Mouse (Mus musculus) limb, embryonic 12.5 days (tissue): ENCODE data around the gene Zfp385c. TPM values are rescaled to one million over a fixed set of nuclear protein-coding genes. Genes with fewer than 3 reads are reported as not detected.
A peak's percentile ranks its signal among the peaks of the same experiment; 100 is the strongest.
"Not testable (repeated sequence)": the region's sequence is repeated elsewhere in the genome, so short reads cannot be mapped to it uniquely, and the experiment has no call there.

Experiments used
- ATAC-seq: fragments of 200-750 bp; cut with Nextera tagmentation; 2 replicates; pipeline ENCODE4 v1.8.0; 2017; ENCODE audit warnings: low read depth, moderate TSS enrichment; ENCODE audit not compliant: insufficient number of reproducible peaks, insufficient read depth, low FRiP score, low TSS enrichment
- H3K27ac ChIP-seq: fragments of 300-500 bp; sonication (generic); 2 replicates; pipeline ENCODE4 v1.5.1; 2016; ENCODE audit warnings: mild to moderate bottlenecking, moderate library complexity
- H3K27me3 ChIP-seq: fragments of 300-500 bp; sonication (generic); 2 replicates; pipeline ENCODE4 v1.6.1; 2016; ENCODE audit warnings: mild to moderate bottlenecking, moderate library complexity
- H3K36me3 ChIP-seq: fragments of 300-500 bp; sonication (generic); 2 replicates; pipeline ENCODE4 v1.6.1; 2016; ENCODE audit warnings: mild to moderate bottlenecking, moderate library complexity
- H3K4me1 ChIP-seq: fragments of 300-500 bp; sonication (generic); replicated peaks from 2 replicates; pipeline ENCODE4 v1.6.1; 2016
- H3K4me2 ChIP-seq: fragments of 300-500 bp; sonication (generic); 2 replicates; pipeline ENCODE4 v1.6.1; 2016; ENCODE audit warnings: mild to moderate bottlenecking, moderate library complexity
- H3K4me3 ChIP-seq: fragments of 300-500 bp; sonication (generic); replicated peaks from 2 replicates; pipeline ENCODE4 v1.5.1; 2016; ENCODE audit warnings: mild to moderate bottlenecking
- H3K9ac ChIP-seq: fragments of 300-500 bp; sonication (generic); replicated peaks from 2 replicates; pipeline ENCODE4 v1.6.1; 2016; ENCODE audit warnings: mild to moderate bottlenecking, moderate library complexity
- H3K9me3 ChIP-seq: fragments of 300-500 bp; sonication (generic); 2 replicates; pipeline ENCODE4 v1.6.1; 2016; ENCODE audit warnings: mild to moderate bottlenecking, moderate library complexity
- WGBS: fragments of 180-500 bp; shearing (Covaris S2); methylation state at CpG from one replicate; pipeline ENCODE4 v1.1.7; 2016; 5-methylcytosine and 5-hydroxymethylcytosine counted together
- polyA plus RNA-seq: library from polyadenylated mRNA; unstranded; fragments of >200 nt; fragmentation: Nextera tagmentation; extraction: Ambion mirVana; gene quantifications from 2 replicates; pipeline ENCODE4 v1.2.1, GENCODE M21; 2016

Gene Zfp385c
- polyA plus RNA-seq, 1 experiment from 2014 or later, result 0.70 TPM

- H3K9me3 ChIP-seq, result no peaks in the 10 kb centered on the region
- WGBS, result 91% methylated on average over 23 of the region's 23 CpGs
- no peak overlapping the region for H3K9ac ChIP-seq
- H3K27me3 ChIP-seq, result peaks cover 9% of the 10 kb centered on the region; the same call in 1 of the 2 replicates
- no peak for ATAC-seq
- H3K36me3 ChIP-seq, result peaks cover 36% of the 10 kb centered on the region
- no peak overlapping the region for H3K27ac ChIP-seq
- peaks cover 18% of the 10 kb centered on the region for H3K4me1 ChIP-seq
- no peak overlapping the region for H3K4me3 ChIP-seq
- H3K4me2 ChIP-seq, result no peak overlapping the region
These were observed 66.2 kb downstream of the Zfp385c start for GRCm38 (mm10) chr11:100625754-100626700.

GRCm38 (mm10) chr11:100623867-100624266 lies 68.4 kb downstream of the Zfp385c start:
- H3K9ac ChIP-seq, result no peak overlapping the region
- H3K4me1 ChIP-seq, result peaks cover 19% of the 10 kb centered on the region
- no peak for ATAC-seq
- no peaks in the 10 kb centered on the region for H3K27me3 ChIP-seq
- H3K4me2 ChIP-seq, result peak overlapping the region; percentile 67
- H3K9me3 ChIP-seq, result no peaks in the 10 kb centered on the region
- WGBS, result 47% methylated on average over 5 of the region's 5 CpGs
- peak overlapping the region; percentile 77 for H3K4me3 ChIP-seq
- no peak overlapping the region for H3K27ac ChIP-seq
- peaks cover 36% of the 10 kb centered on the region for H3K36me3 ChIP-seq

- H3K27ac ChIP-seq, result peak overlapping the region; percentile 83
These were observed 69.5 kb downstream of the Zfp385c start for GRCm38 (mm10) chr11:100622714-100623113.

GRCm38 (mm10) chr11:100619982-100620381 lies 72.3 kb downstream of the Zfp385c start, which contains the start of gene Dnajc7:
Dnajc7 (minus strand) TSS chr11:100620168.
- no peaks in the 10 kb centered on the region for H3K27me3 ChIP-seq
- H3K4me1 ChIP-seq, result peaks cover 28% of the 10 kb centered on the region
- H3K4me3 ChIP-seq, result peak within 1 kb of the TSS; percentile 92
- H3K4me2 ChIP-seq, result peak within 1 kb of the TSS; percentile 86
- H3K9me3 ChIP-seq, result no peaks in the 10 kb centered on the region
- WGBS, result 2% methylated on average over 11 of the region's 11 CpGs
- H3K27ac ChIP-seq, result peak within 1 kb of the TSS; percentile 93
- peak within 1 kb of the TSS; percentile 89 for H3K9ac ChIP-seq
- H3K36me3 ChIP-seq, result peaks cover 19% of the 10 kb centered on the region
- no peak for ATAC-seq

More at GRCm38 (mm10) chr11:100622714-100623113, 69.5 kb downstream of the Zfp385c start:
- Histone ChIP-seq H3K27me3 (no peaks in the 10 kb centered on the region), H3K9ac (peak overlapping the region; percentile 78), H3K4me3 (peak overlapping the region; percentile 77), H3K9me3 (no peaks in the 10 kb centered on the region), H3K4me1 (peaks cover 25% of the 10 kb centered on the region), H3K36me3 (peaks cover 36% of the 10 kb centered on the region), H3K4me2 (peak overlapping the region; percentile 67)
- ATAC-seq, result peak; percentile 65
- under 1% methylated on average over 24 of the region's 24 CpGs for WGBS

- Histone ChIP-seq H3K4me3 (peak overlapping the region; percentile 92), H3K27ac (peak overlapping the region; percentile 93), H3K9ac (peak overlapping the region; percentile 89), H3K4me1 (peaks cover 28% of the 10 kb centered on the region), H3K36me3 (peaks cover 15% of the 10 kb centered on the region), H3K9me3 (no peaks in the 10 kb centered on the region), H3K27me3 (no peaks in the 10 kb centered on the region), H3K4me2 (peak overlapping the region; percentile 86)
- under 1% methylated on average over 39 of the region's 40 CpGs for WGBS
- ATAC-seq, result peak; percentile 97
These were observed 72.7 kb downstream of the Zfp385c start for GRCm38 (mm10) chr11:100619485-100619975.

- WGBS, result 1% methylated on average over 35 of the region's 36 CpGs
- Histone ChIP-seq H3K4me1 (peaks cover 25% of the 10 kb centered on the region), H3K27ac (peak within 1 kb of the TSS; percentile 93), H3K9ac (peak within 1 kb of the TSS; percentile 89), H3K9me3 (no peaks in the 10 kb centered on the region), H3K36me3 (peaks cover 10% of the 10 kb centered on the region), H3K27me3 (no peaks in the 10 kb centered on the region), H3K4me3 (peak within 1 kb of the TSS; percentile 92), H3K4me2 (peak within 1 kb of the TSS; percentile 86)
- ATAC-seq, result peak; percentile 69
These were observed 73.3 kb downstream of the Zfp385c start, which contains the start of gene Nkiras2 for GRCm38 (mm10) chr11:100618761-100619484. Nkiras2 (plus strand) TSS chr11:100619244.

GRCm38 (mm10) chr11:100617480-100617879 lies 74.8 kb downstream of the Zfp385c start:
- H3K4me1 ChIP-seq, result peaks cover 18% of the 10 kb centered on the region
- H3K36me3 ChIP-seq, result peaks cover 10% of the 10 kb centered on the region
- H3K9me3 ChIP-seq, result no peaks in the 10 kb centered on the region
- peak overlapping the region; percentile 86 for H3K4me2 ChIP-seq
- no peak for ATAC-seq
- no peak overlapping the region for H3K27ac ChIP-seq
- no peaks in the 10 kb centered on the region for H3K27me3 ChIP-seq
- 85% methylated on average over 4 of the region's 4 CpGs for whole genome bisulfite sequencing
- H3K9ac ChIP-seq, result no peak overlapping the region
- H3K4me3 ChIP-seq, result no peak overlapping the region

GRCm38 (mm10) chr11:100616836-100617235 lies 75.4 kb downstream of the Zfp385c start:
- peaks cover 15% of the 10 kb centered on the region for H3K36me3 ChIP-seq
- not testable (repeated sequence) for H3K9me3 ChIP-seq, H3K27me3 ChIP-seq, ATAC-seq, H3K4me2 ChIP-seq, H3K9ac ChIP-seq, H3K4me3 ChIP-seq, H3K27ac ChIP-seq
- peaks cover 18% of the 10 kb centered on the region for H3K4me1 ChIP-seq
- 89% methylated on average over 7 of the region's 7 CpGs for WGBS

- no peak overlapping the region for H3K4me2 ChIP-seq
- H3K4me3 ChIP-seq, result no peak overlapping the region
- no peak overlapping the region for H3K9ac ChIP-seq
- no peak overlapping the region for H3K27ac ChIP-seq
- no peaks in the 10 kb centered on the region for H3K9me3 ChIP-seq
- peaks cover 18% of the 10 kb centered on the region for H3K4me1 ChIP-seq
- H3K27me3 ChIP-seq, result no peaks in the 10 kb centered on the region
- no peak for ATAC-seq
- WGBS, result 91% methylated on average over 5 of the region's 5 CpGs
- peaks cover 20% of the 10 kb centered on the region for H3K36me3 ChIP-seq
These were observed 75.9 kb downstream of the Zfp385c start for GRCm38 (mm10) chr11:100616332-100616731.

- Histone ChIP-seq H3K27me3 (no peaks in the 10 kb centered on the region), H3K4me3 (no peak overlapping the region), H3K27ac (no peak overlapping the region), H3K9ac (no peak overlapping the region), H3K36me3 (peaks cover 33% of the 10 kb centered on the region), H3K9me3 (no peaks in the 10 kb centered on the region), H3K4me1 (peaks cover 8% of the 10 kb centered on the region), H3K4me2 (no peak overlapping the region)
- WGBS, result 94% methylated on average over 3 of the region's 3 CpGs
- ATAC-seq, result no peak
These were observed 79.0 kb downstream of the Zfp385c start for GRCm38 (mm10) chr11:100613241-100613640.

- no peak for ATAC-seq
- H3K9me3 ChIP-seq, result no peaks in the 10 kb centered on the region
- H3K4me3 ChIP-seq, result no peak overlapping the region
- H3K36me3 ChIP-seq, result peaks cover 46% of the 10 kb centered on the region
- H3K27me3 ChIP-seq, result no peaks in the 10 kb centered on the region
- WGBS, result 89% methylated on average over 6 of the region's 6 CpGs
- H3K27ac ChIP-seq, result no peak overlapping the region
- no peak overlapping the region for H3K9ac ChIP-seq
- no peaks in the 10 kb centered on the region; the same call in 1 of the 2 replicates for H3K4me1 ChIP-seq
- H3K4me2 ChIP-seq, result no peak overlapping the region
These were observed 80.6 kb downstream of the Zfp385c start for GRCm38 (mm10) chr11:100611627-100612026.
